Mouse (Mus musculus) CH12.LX (cell line): Measurements from ENCODE around the gene Sphk2.

Experiments
- CTCF ChIP-seq, 2 experiments: IDR thresholded peaks in 1 of 2; conservative IDR thresholded peaks in 1 of 2; 2 replicates each; pipeline ENCODE4 v1.5.1; 2011 to 2012; ENCODE audit warnings: low read depth in 2 of 2, low read length in 2 of 2, improper control_type of control experiment in 1 of 2, inconsistent platforms in 1 of 2, mild to moderate bottlenecking in 1 of 2, moderate library complexity in 1 of 2
- GABPA ChIP-seq: IDR thresholded peaks from 2 replicates; pipeline ENCODE4 v1.6.1; 2012; ENCODE audit warnings: low read depth, low read length, improper control_type of control experiment, inconsistent platforms; ENCODE audit not compliant: insufficient replicate concordance

- TF ChIP-seq CTCF (conservative IDR thresholded peaks at IDR 0.05 in 1 of 2, IDR thresholded peaks at IDR 0.05 in 1 of 2; ENCODE audit: low read depth in 2 of 2, low read length in 2 of 2) (no peak), GABPA (no peak)
These were observed 23.5 kb upstream of the Sphk2 start for GRCm38 (mm10) chr7:45741308-45741707.
